Mouse (Mus musculus) kidney, adult 2 months (tissue): Measurements from ENCODE around the gene Shroom2. TPM values are rescaled to one million over a fixed set of nuclear protein-coding genes. Genes with fewer than 3 reads are reported as not detected.

ENCODE experiments used
- DNase-seq: peaks from one replicate; pipeline ENCODE4 v3.0.0; 2021
- H3K27ac ChIP-seq: fragments of 200-500 bp; 2 replicates; pipeline ENCODE4 v1.5.1; 2012; ENCODE audit warnings: low read depth, low read length, control low read depth, inconsistent platforms; ENCODE audit not compliant: insufficient read depth
- H3K27me3 ChIP-seq: fragments of 200-500 bp; replicated peaks from 2 replicates; pipeline ENCODE4 v1.6.1; 2012; ENCODE audit warnings: mild to moderate bottlenecking, moderate library complexity, low read length, inconsistent platforms; ENCODE audit not compliant: control insufficient read depth, insufficient read depth
- H3K36me3 ChIP-seq: fragments of 200-500 bp; 2 replicates; pipeline ENCODE4 v1.6.1; 2012; ENCODE audit warnings: mild to moderate bottlenecking, moderate library complexity, low read length, inconsistent platforms; ENCODE audit not compliant: control insufficient read depth, insufficient read depth
- H3K4me1 ChIP-seq: fragments of 200-500 bp; 2 replicates; pipeline ENCODE4 v1.6.1; 2011; ENCODE audit warnings: low read length; ENCODE audit not compliant: control insufficient read depth, insufficient read depth
- H3K4me3 ChIP-seq: fragments of 200-500 bp; 2 replicates; pipeline ENCODE4 v1.5.1; 2011; ENCODE audit warnings: mild to moderate bottlenecking, low read depth, low read length, control low read depth; ENCODE audit not compliant: insufficient read depth
- CTCF ChIP-seq: fragments of 200-500 bp; conservative IDR thresholded peaks from 2 replicates; pipeline ENCODE4 v1.5.1; 2011; ENCODE audit warnings: low read depth, mild to moderate bottlenecking, control low read depth, low read length, moderate library complexity, mixed read lengths; ENCODE audit not compliant: insufficient read depth, insufficient read length
- POLR2A ChIP-seq: fragments of 200-500 bp; IDR thresholded peaks from one replicate; pipeline ENCODE4 v1.6.1; 2011; ENCODE audit warnings: low read depth, low read length, control low read depth
- WGBS: fragments of 180-500 bp; shearing (Covaris S2); methylation state at CpG from one replicate; pipeline ENCODE4 v1.1.7; 2018; 5-methylcytosine and 5-hydroxymethylcytosine counted together
- polyA plus RNA-seq: library from polyadenylated mRNA; depleted of rRNA; stranded (reverse); fragments of >200 nt; gene quantifications from 2 replicates; pipeline ENCODE4 v1.2.3, GENCODE M21; 2012

Gene Shroom2
- polyA plus RNA-seq, 1 experiment = 6.0 TPM

GRCm38 (mm10) chrX:152657363-152658036 lies 111.8 kb downstream of the Shroom2 start:
- DNase-seq = no peak
- Histone ChIP-seq H3K27ac (no peak overlapping the region), H3K4me1 (no peaks in the 10 kb centered on the region), H3K36me3 (no peaks in the 10 kb centered on the region), H3K4me3 (no peak overlapping the region), H3K27me3 (no peaks in the 10 kb centered on the region)
- TF ChIP-seq POLR2A (no peak), CTCF (no peak)
- 53% methylated on average over 4 of the region's 4 CpGs for WGBS

GRCm38 (mm10) chrX:152656609-152656939 lies 112.7 kb downstream of the Shroom2 start:
- no peak for DNase-seq
- Histone ChIP-seq H3K27ac (no peak overlapping the region), H3K36me3 (no peaks in the 10 kb centered on the region), H3K4me3 (no peak overlapping the region), H3K4me1 (no peaks in the 10 kb centered on the region), H3K27me3 (no peaks in the 10 kb centered on the region)
- no peak for TF ChIP-seq CTCF
- no peak for TF ChIP-seq POLR2A
- WGBS = 89% methylated on average over 2 of the region's 2 CpGs

GRCm38 (mm10) chrX:152655796-152656608 lies 113.3 kb downstream of the Shroom2 start:
- 55% methylated on average over 8 of the region's 8 CpGs for WGBS
- DNase-seq = no peak
- no peak overlapping the region for H3K27ac ChIP-seq
- H3K27me3 ChIP-seq = no peaks in the 10 kb centered on the region
- TF ChIP-seq CTCF (no peak), POLR2A (no peak)
- H3K36me3 ChIP-seq = no peaks in the 10 kb centered on the region
- no peak overlapping the region for H3K4me3 ChIP-seq
- no peaks in the 10 kb centered on the region for H3K4me1 ChIP-seq

- no peak for DNase-seq
- Histone ChIP-seq H3K27me3 (no peaks in the 10 kb centered on the region), H3K4me1 (no peaks in the 10 kb centered on the region), H3K4me3 (no peak overlapping the region), H3K27ac (no peak overlapping the region), H3K36me3 (no peaks in the 10 kb centered on the region)
- no peak for TF ChIP-seq CTCF
- WGBS = 54% methylated on average over 2 of the region's 2 CpGs
Measured at GRCm38 (mm10) chrX:152652676-152653075, 116.6 kb downstream of the Shroom2 start.

- 32% methylated on average over 4 of the region's 4 CpGs for WGBS
- Histone ChIP-seq H3K27ac (no peak overlapping the region), H3K4me1 (no peaks in the 10 kb centered on the region), H3K36me3 (no peaks in the 10 kb centered on the region), H3K4me3 (no peak overlapping the region), H3K27me3 (no peaks in the 10 kb centered on the region)
- TF ChIP-seq POLR2A (no peak), CTCF (no peak)
- no peak for DNase-seq
Measured at GRCm38 (mm10) chrX:152644827-152645226, 124.4 kb downstream of the Shroom2 start.

GRCm38 (mm10) chrX:152643679-152644638 lies 125.3 kb downstream of the Shroom2 start:
- no peaks in the 10 kb centered on the region for H3K27me3 ChIP-seq
- no peak overlapping the region for H3K4me3 ChIP-seq
- no peaks in the 10 kb centered on the region for H3K36me3 ChIP-seq
- no peaks in the 10 kb centered on the region for H3K4me1 ChIP-seq
- TF ChIP-seq POLR2A = no peak
- no peak for TF ChIP-seq CTCF
- no peak overlapping the region for H3K27ac ChIP-seq
- WGBS = 57% methylated on average over 11 of the region's 11 CpGs
- DNase-seq = no peak
